Mouse (Mus musculus): ENCODE results near the gene Tmem202. TPM values are rescaled to one million over a fixed set of nuclear protein-coding genes. Genes with fewer than 3 reads are reported as not detected.

Tmem202 gene
- total RNA-seq, 2 experiments from 2014 or later: 3.7 to 4.1 TPM

GRCm38 (mm10) chr9:59552610-59553009 lies 13.0 kb upstream of the Tmem202 start:
- Histone ChIP-seq H3K4me3 (no peak overlapping the region), H3K27ac (no peak overlapping the region)
- TF ChIP-seq CTCF (IDR thresholded peaks at IDR 0.05): no peak
- no peak for DNase-seq (ENCODE audit: extremely low spot score in 1 of 2, low spot score in 2 of 2)
- intact Hi-C loops (cut with DNase I): loop anchor here (5.0 kb wide), 1 partner anchor 120 kb away; no protein-coding TSS in a partner anchor

- Histone ChIP-seq H3K27ac (no peak overlapping the region; the same call in 1 of the 2 replicates), H3K4me3 (no peak overlapping the region)
- no peak for TF ChIP-seq CTCF (IDR thresholded peaks at IDR 0.05)
- intact Hi-C loops (cut with DNase I): loop anchor here (5.0 kb wide), 1 partner anchor 119 kb away; no protein-coding TSS in a partner anchor
- DNase-seq (ENCODE audit: extremely low spot score in 1 of 2, low spot score in 2 of 2): peak; percentile 42 to 72
Observed at GRCm38 (mm10) chr9:59551620-59552031, 12.0 kb upstream of the Tmem202 start.

GRCm38 (mm10) chr9:59551017-59551416 lies 11.4 kb upstream of the Tmem202 start:
- TF ChIP-seq CTCF (IDR thresholded peaks at IDR 0.05): no peak
- H3K27ac ChIP-seq: peak overlapping the region; percentile 45
- no peak overlapping the region for H3K4me3 ChIP-seq
- no peak for DNase-seq (ENCODE audit: extremely low spot score in 1 of 2, low spot score in 2 of 2)
- intact Hi-C loops (cut with DNase I): loop anchor here (5.0 kb wide), 1 partner anchor 119 kb away; no protein-coding TSS in a partner anchor

GRCm38 (mm10) chr9:59550077-59550476 lies 10.4 kb upstream of the Tmem202 start:
- no peak for TF ChIP-seq CTCF (IDR thresholded peaks at IDR 0.05)
- peak overlapping the region; percentile 45 for H3K27ac ChIP-seq
- no peak for DNase-seq (ENCODE audit: extremely low spot score in 1 of 2, low spot score in 2 of 2)
- intact Hi-C loops (cut with DNase I): loop anchor here (5.0 kb wide), 1 partner anchor 118 kb away; no protein-coding TSS in a partner anchor
- no peak overlapping the region for H3K4me3 ChIP-seq

GRCm38 (mm10) chr9:59548961-59549487 lies 9.4 kb upstream of the Tmem202 start:
- no peak for DNase-seq (ENCODE audit: extremely low spot score in 1 of 2, low spot score in 2 of 2)
- Histone ChIP-seq H3K4me3 (no peak overlapping the region), H3K27ac (no peak overlapping the region)
- TF ChIP-seq CTCF (IDR thresholded peaks at IDR 0.05): no peak
- intact Hi-C loops (cut with DNase I): no loop called here

GRCm38 (mm10) chr9:59547869-59548268 lies 8.2 kb upstream of the Tmem202 start:
- H3K27ac ChIP-seq: no peak overlapping the region

GRCm38 (mm10) chr9:59544739-59545138 lies 5.1 kb upstream of the Tmem202 start:
- H3K27ac ChIP-seq: no peak overlapping the region
- intact Hi-C loops (cut with DNase I): no loop called here
- TF ChIP-seq CTCF (IDR thresholded peaks at IDR 0.05): no peak
- DNase-seq (ENCODE audit: extremely low spot score in 1 of 2, low spot score in 2 of 2): no peak
- H3K4me3 ChIP-seq: no peak overlapping the region

More at GRCm38 (mm10) chr9:59547869-59548268, 8.2 kb upstream of the Tmem202 start:
- no peak for TF ChIP-seq CTCF (IDR thresholded peaks at IDR 0.05)
- no peak overlapping the region for H3K4me3 ChIP-seq
- intact Hi-C loops (cut with DNase I): no loop called here
- no peak for DNase-seq (ENCODE audit: extremely low spot score in 1 of 2, low spot score in 2 of 2)

GRCm38 (mm10) chr9:59542766-59543324 lies 3.2 kb upstream of the Tmem202 start:
- Histone ChIP-seq H3K27ac (no peak overlapping the region), H3K4me3 (no peak overlapping the region)
- TF ChIP-seq CTCF (IDR thresholded peaks at IDR 0.05): no peak
- intact Hi-C loops (cut with DNase I): no loop called here
- no peak for DNase-seq (ENCODE audit: extremely low spot score in 1 of 2, low spot score in 2 of 2)

- DNase-seq (ENCODE audit: extremely low spot score in 1 of 2, low spot score in 2 of 2): no peak
- intact Hi-C loops (cut with DNase I): no loop called here
- Histone ChIP-seq H3K4me3 (peak overlapping the region; percentile 66), H3K27ac (no peak overlapping the region)
- no peak for TF ChIP-seq CTCF (IDR thresholded peaks at IDR 0.05)
Observed at GRCm38 (mm10) chr9:59541617-59542016, 2.0 kb upstream of the Tmem202 start.

- no peak for DNase-seq (ENCODE audit: extremely low spot score in 1 of 2, low spot score in 2 of 2)
- no peak; the same call in 1 of the 2 replicates for TF ChIP-seq CTCF (IDR thresholded peaks at IDR 0.05)
- no peak overlapping the region for H3K27ac ChIP-seq
- no peak overlapping the region for H3K4me3 ChIP-seq
- intact Hi-C loops (cut with DNase I): loop anchor here (2.0 kb wide), 1 partner anchor 51 kb away; the partner anchor contains the start of gene Arih1
Observed at GRCm38 (mm10) chr9:59537651-59538050, 2.0 kb downstream of the Tmem202 start.

GRCm38 (mm10) chr9:59533889-59534288 lies 5.8 kb downstream of the Tmem202 start:
- TF ChIP-seq CTCF (IDR thresholded peaks at IDR 0.05): no peak
- intact Hi-C loops (cut with DNase I): no loop called here
- DNase-seq (ENCODE audit: extremely low spot score in 1 of 2, low spot score in 2 of 2): no peak
- no peak overlapping the region for H3K4me3 ChIP-seq
- no peak overlapping the region for H3K27ac ChIP-seq

GRCm38 (mm10) chr9:59533422-59533821 lies 6.2 kb downstream of the Tmem202 start:
- no peak for TF ChIP-seq CTCF (IDR thresholded peaks at IDR 0.05)
- DNase-seq (ENCODE audit: extremely low spot score in 1 of 2, low spot score in 2 of 2): no peak
- intact Hi-C loops (cut with DNase I): no loop called here
- Histone ChIP-seq H3K4me3 (no peak overlapping the region), H3K27ac (no peak overlapping the region)

GRCm38 (mm10) chr9:59531645-59532044 lies 8.0 kb downstream of the Tmem202 start:
- no peak for TF ChIP-seq CTCF (IDR thresholded peaks at IDR 0.05)
- no peak for DNase-seq (ENCODE audit: extremely low spot score in 1 of 2, low spot score in 2 of 2)
- Histone ChIP-seq H3K27ac (no peak overlapping the region), H3K4me3 (no peak overlapping the region)
- intact Hi-C loops (cut with DNase I): no loop called here
